Mouse (Mus musculus) layer of hippocampus, postnatal 10 days (tissue): ENCODE results near the gene Pibf1. TPM values are rescaled to one million over a fixed set of nuclear protein-coding genes. Genes with fewer than 3 reads are reported as not detected.

Experiments
- DNase-seq, 2 experiments: peaks; one replicate each; pipeline ENCODE4 v3.0.0; 2021; ENCODE audit warnings: low spot score in 2 of 2
- total RNA-seq, 2 experiments: library from RNA; stranded (reverse); gene quantifications; 2 replicates each; pipeline ENCODE4 v1.2.3; 2021

Pibf1 gene
- total RNA-seq, 2 experiments from 2014 or later, result 12.7 to 15.4 TPM

- no peak for DNase-seq
Measured at GRCm38 (mm10) chr14:99140036-99140435, 40.8 kb downstream of the Pibf1 start.

GRCm38 (mm10) chr14:99141786-99142633 is 42.8 kb downstream of the Pibf1 start:
- peak; percentile 85 to 87 for DNase-seq

GRCm38 (mm10) chr14:99146841-99147240 is 47.6 kb downstream of the Pibf1 start:
- DNase-seq, result no peak

GRCm38 (mm10) chr14:99152683-99153082 is 53.5 kb downstream of the Pibf1 start:
- no peak for DNase-seq

- DNase-seq, result no peak
Measured at GRCm38 (mm10) chr14:99159940-99160339, 60.7 kb downstream of the Pibf1 start.

- no peak for DNase-seq
Measured at GRCm38 (mm10) chr14:99163051-99163450, 63.8 kb downstream of the Pibf1 start.

- no peak for DNase-seq
Measured at GRCm38 (mm10) chr14:99174138-99174745, 75.0 kb downstream of the Pibf1 start.

- peak in 1 of 2 experiments; percentile 5 for DNase-seq
Measured at GRCm38 (mm10) chr14:99176559-99176958, 77.3 kb downstream of the Pibf1 start.

- DNase-seq, result no peak
Measured at GRCm38 (mm10) chr14:99190153-99190790, 91.0 kb downstream of the Pibf1 start.

GRCm38 (mm10) chr14:99205865-99206264 is 106.6 kb downstream of the Pibf1 start:
- DNase-seq, result no peak

GRCm38 (mm10) chr14:99206591-99206990 is 107.4 kb downstream of the Pibf1 start:
- DNase-seq, result no peak

- no peak for DNase-seq
Measured at GRCm38 (mm10) chr14:99210431-99210830, 111.2 kb downstream of the Pibf1 start.

- no peak for DNase-seq
Measured at GRCm38 (mm10) chr14:99218396-99219012, 119.3 kb downstream of the Pibf1 start.

- DNase-seq, result no peak
Measured at GRCm38 (mm10) chr14:99219757-99220171, 120.5 kb downstream of the Pibf1 start.

- DNase-seq, result no peak
Measured at GRCm38 (mm10) chr14:99225929-99226328, 126.7 kb downstream of the Pibf1 start.

GRCm38 (mm10) chr14:99229071-99229780 is 130.0 kb downstream of the Pibf1 start:
- DNase-seq, result no peak

- DNase-seq, result no peak
Measured at GRCm38 (mm10) chr14:99233056-99233455, 133.8 kb downstream of the Pibf1 start.

- no peak for DNase-seq
Measured at GRCm38 (mm10) chr14:99237115-99237514, 137.9 kb downstream of the Pibf1 start.

GRCm38 (mm10) chr14:99240563-99240962 is 141.3 kb downstream of the Pibf1 start:
- no peak for DNase-seq

GRCm38 (mm10) chr14:99244508-99244907 is 145.3 kb downstream of the Pibf1 start:
- DNase-seq, result no peak

- no peak for DNase-seq
Measured at GRCm38 (mm10) chr14:99262026-99262425, 162.8 kb downstream of the Pibf1 start.
